Mouse (Mus musculus) testis, postnatal 10 days (tissue): ENCODE measurements around the gene Trabd2b.

Source experiments
- DNase-seq: peaks from one replicate; pipeline ENCODE4 v3.0.0; 2021; ENCODE audit warnings: low spot score

Gene Trabd2b

DNA sequence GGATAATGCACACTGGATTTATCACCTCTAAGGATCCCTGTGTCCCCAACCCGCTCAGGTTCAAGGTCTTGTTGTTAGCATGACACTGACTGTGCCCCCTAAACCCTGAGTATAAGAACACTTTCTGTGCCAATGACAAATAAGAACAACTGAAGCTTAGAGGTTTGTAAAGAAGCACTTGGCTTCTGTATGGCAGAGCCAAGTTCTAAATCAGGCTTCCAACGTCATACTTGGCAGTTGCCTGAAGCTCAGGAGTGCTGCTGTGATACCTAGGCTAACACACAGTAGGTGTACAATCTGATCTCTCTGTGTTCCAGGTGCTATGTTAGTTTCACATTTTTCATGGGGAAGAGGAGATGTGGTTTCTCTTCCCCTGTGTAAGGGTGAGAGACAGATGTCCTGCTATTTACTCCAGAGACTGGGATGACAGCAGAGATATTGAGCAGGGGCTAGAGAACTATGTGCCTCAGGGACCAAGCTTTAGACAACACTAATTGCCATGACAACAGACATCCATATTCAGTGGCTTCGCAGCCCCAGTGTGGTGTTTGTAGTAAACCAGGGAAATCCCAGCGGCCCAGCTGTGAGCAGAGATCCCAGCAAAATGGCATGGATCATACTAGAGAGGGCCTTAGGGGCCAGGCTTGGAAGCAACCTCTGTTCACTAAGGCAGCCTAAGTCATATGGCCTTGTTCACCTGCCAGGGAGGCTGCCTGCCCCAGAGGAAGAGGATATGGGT, 89.3 kb downstream of the Trabd2b start:
- no peak for DNase-seq

DNA sequence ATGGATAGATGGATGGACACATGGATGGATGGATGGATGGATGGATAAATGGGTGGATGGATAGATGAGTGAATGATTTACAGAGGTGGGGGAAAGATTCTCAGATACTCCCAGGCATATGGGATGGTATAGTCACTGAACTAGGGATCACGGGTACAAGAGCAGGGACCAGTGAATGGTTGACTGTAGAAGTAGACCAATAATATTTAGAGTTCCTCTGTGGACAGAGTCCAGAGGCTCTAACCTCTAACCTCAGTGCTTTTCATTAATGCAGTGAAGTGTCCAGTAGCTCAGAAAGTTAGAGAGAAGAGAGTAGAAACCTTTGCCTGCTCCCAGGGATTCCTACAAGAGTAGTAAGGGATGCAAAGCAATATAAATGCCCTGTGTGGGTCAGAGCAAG, 93.1 kb downstream of the Trabd2b start:
- DNase-seq: no peak

GRCm38 (mm10) chr4:114500317-114500716, 93.8 kb downstream of the Trabd2b start:
- DNase-seq: no peak

DNA sequence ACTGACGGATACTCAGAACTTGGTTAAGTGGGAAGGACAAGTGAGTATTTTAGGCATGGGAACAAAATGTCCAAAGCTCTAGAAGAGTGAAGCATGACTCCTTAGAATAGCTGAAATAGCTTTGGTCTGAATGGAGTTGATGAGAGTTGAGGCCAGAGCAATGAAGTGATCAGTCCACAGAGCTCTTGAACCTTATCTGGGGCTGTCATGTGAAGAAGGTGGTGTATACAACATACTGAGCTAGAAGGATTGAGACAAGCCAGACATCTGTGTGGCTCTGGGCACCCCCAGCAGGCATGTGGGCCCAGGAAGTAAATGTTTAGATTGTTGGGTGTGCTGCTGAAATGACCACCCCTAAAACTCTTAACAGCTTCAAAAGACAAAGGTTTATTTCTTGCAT, 94.5 kb downstream of the Trabd2b start:
- DNase-seq: no peak

- no peak for DNase-seq
Observed at GRCm38 (mm10) chr4:114501611-114502010, 95.1 kb downstream of the Trabd2b start.

DNA sequence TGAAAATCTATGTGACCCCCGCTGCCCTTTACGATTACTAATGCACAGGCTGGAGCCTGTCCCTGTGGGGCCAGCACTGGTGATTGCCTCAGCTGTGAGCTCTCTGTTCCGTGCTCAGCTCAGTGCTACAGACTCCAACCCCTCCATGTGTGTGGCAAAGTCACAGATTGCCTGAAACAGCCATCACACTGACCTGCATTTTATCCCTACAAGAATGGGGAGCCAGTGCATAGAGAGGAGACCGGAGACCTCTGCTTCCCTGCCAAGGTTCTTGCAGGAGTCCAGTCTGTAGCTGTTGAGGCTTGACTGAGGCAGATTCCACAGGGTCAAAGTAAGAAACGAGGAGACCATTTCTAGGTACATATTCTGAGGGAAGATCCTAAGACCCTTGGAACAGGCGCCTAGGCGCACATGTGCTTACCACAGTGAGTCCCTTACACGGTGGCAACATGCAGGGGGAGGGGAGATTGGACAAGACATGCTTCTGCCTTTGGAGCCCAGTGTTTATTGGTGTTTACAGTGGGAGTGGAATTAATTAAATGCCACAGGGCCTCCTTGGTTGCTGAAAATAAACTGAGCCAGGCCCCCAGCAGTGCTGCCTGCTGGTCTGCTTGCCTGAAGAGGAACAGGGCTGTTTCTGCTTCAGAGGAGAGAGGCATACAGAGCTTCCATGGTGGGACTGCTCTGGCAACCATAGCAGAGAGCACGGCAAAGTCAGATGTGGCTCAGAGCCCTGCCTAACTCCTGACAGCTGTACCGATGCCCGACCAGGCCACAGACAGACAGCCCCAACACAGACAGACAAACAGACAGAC, 97.9 kb downstream of the Trabd2b start:
- no peak for DNase-seq

GRCm38 (mm10) chr4:114509601-114510000, 103.1 kb downstream of the Trabd2b start:
- DNase-seq: no peak

GRCm38 (mm10) chr4:114511649-114512048, 105.1 kb downstream of the Trabd2b start:
- DNase-seq: peak; percentile 29

GRCm38 (mm10) chr4:114513149-114513548, 106.6 kb downstream of the Trabd2b start:
- no peak for DNase-seq

GRCm38 (mm10) chr4:114515330-114515771, 108.8 kb downstream of the Trabd2b start:
- DNase-seq: peak; percentile 14

DNA sequence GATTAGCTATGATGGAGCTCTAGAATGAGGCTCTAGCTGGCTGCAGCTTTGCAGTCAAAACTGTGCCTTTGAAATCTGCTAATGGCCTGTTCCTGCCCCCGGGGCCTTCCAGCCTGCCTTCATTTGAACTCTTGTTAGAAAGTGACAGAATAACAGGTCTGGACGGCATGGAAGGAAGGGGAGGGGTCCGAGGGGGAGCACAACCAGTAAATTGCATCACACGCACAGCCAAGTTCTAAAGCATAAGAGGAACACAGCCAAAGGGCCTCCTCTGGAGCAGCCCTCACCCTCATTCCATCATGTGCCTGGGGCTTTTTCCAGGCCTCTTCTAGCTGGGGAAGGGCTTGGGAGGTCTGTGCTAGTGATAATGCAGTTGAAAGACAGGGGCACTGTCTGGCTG, 110.1 kb downstream of the Trabd2b start:
- no peak for DNase-seq

GRCm38 (mm10) chr4:114518061-114518460, 111.5 kb downstream of the Trabd2b start:
- no peak for DNase-seq

GRCm38 (mm10) chr4:114518571-114518970, 112.0 kb downstream of the Trabd2b start:
- DNase-seq: no peak

GRCm38 (mm10) chr4:114519321-114519720, 112.8 kb downstream of the Trabd2b start:
- DNase-seq: no peak

GRCm38 (mm10) chr4:114519966-114520365, 113.4 kb downstream of the Trabd2b start:
- DNase-seq: no peak

DNA sequence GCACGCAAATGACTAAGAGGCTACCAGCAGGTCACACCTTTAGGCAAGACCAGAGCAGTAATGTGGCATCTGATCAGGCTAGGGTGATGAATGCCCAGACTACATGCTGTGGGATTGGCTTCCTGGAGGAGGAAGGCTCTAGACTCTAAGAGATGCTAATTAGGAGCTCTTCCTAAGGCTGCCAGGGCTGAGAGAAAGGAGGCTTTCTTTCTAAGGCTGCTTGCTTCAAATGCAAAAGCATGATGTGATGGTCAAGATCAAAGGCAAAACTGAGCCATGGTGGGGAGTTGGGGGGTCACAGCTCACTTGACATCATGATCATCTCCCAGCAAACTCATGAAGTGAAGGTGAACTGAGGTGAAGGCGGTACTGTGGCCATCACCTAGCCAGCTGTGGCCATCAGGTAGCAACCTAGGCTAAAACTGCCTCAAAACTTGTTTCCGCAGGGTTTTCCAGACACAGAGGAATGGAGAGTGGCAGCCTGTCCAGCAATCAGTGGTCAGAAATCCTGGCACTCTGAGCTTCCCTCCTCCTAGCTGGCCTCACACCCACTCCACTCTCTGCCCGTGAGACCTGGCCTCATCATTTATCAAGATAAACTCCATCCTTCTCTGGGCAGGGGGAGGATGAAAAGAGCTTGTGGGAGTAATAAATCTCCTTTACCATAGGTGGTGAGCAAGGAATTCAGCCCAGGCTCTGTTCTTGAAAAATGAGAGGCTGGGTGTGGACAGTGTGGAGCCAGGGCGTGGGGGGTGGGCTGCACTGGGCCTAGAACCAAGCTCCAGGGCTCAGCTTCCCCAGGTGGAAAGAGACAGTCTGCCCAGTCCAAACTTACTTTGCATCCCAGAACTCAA, 117.0 kb downstream of the Trabd2b start:
- DNase-seq: no peak

DNA sequence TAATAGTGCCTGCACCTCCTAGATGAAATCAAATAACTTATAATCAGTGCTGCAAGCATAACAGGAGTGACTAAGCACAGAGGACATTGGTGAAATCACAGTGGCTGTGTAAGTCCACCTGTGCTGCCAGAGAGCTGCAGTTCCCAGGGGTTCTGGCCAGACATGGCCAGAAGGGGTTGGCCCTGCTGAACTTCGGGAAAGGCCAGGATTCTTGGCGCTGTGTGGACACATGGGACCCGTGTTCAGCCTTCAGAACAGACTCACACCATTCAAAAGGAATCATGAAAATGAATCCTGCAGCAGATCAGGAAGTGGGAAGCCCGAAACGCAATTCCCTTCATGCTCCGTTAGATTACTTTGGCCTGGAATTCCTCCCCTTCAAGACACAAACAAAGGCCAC, 125.1 kb downstream of the Trabd2b start:
- no peak for DNase-seq

- DNase-seq: no peak
Observed at GRCm38 (mm10) chr4:114533894-114534754, 127.6 kb downstream of the Trabd2b start.

GRCm38 (mm10) chr4:114537376-114537974, 131.0 kb downstream of the Trabd2b start:
- DNase-seq: no peak

DNA sequence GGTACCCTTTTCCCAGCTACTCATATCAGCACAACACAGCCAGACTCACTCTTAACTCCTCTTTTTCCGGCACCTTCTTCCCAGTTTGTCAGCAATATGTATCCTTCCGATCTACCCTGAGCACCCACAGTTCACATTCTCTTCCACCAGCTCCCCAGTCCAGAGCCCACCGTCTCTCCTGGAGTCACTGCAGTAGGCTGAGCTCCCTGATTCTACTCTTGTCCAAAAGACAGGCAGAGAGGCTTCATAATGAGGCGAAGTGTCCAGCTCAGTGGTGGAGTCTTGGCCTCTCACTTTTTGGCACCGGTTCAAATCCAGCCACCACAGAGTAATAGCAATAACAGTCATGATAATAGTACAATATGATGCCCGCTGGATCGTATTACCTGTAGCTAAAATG, 133.5 kb downstream of the Trabd2b start:
- no peak for DNase-seq

DNA sequence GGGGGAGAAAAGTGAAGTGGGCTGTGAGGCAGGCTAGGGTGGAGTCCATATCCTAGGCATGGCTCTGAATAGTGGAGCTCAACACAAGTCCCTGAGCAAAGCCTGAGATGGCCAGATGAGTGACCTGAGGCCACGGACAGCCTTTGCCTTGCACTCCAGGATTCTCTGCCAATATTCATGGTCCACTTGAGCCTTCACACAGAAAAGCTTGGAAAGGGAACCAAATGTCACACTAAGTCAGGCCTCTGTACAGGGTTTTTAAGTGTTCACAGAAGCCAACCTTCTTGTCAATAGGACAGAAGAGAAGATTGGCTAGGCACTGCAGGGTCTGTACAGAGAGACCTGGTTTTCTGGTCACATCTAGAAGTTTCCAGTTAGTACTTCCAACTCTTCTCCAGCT, 134.7 kb downstream of the Trabd2b start:
- no peak for DNase-seq
